Mouse (Mus musculus) heart, postnatal 0 days (tissue): ENCODE results near the gene Lysmd1.

Source experiments
- CTCF ChIP-seq: IDR thresholded peaks from 2 replicates; pipeline ENCODE4 v1.5.1; 2016; ENCODE audit warnings: antibody characterized with exemption, control low read depth, low read depth
- EP300 ChIP-seq: IDR thresholded peaks from 2 replicates; pipeline ENCODE4 v1.6.1; 2016; ENCODE audit warnings: antibody characterized with exemption, low read depth

GRCm38 (mm10) chr3:95163419-95164255 lies 29.7 kb downstream of the Lysmd1 start:
- TF ChIP-seq EP300 (no peak), CTCF (no peak)
